Mouse (Mus musculus): ENCODE data around the gene Zbtb1.

Zbtb1 gene

GRCm38 (mm10) chr12:76369206-76369977, 674 bp upstream of the Zbtb1 start, which contains the start of gene Zbtb25:
Gene Zbtb25, minus strand, starts transcription at chr12:76369602.
- peak; percentile 83 for DNase-seq (ENCODE audit: low spot score)

- DNase-seq (ENCODE audit: low spot score), result peak; percentile 88
Observed at GRCm38 (mm10) chr12:76370831-76371571, 935 bp downstream of the Zbtb1 start.

GRCm38 (mm10) chr12:76372046-76372445, 2.0 kb downstream of the Zbtb1 start:
- DNase-seq (ENCODE audit: low spot score), result no peak

- no peak for DNase-seq (ENCODE audit: low spot score)
Observed at GRCm38 (mm10) chr12:76372881-76373818, 3.1 kb downstream of the Zbtb1 start.

GRCm38 (mm10) chr12:76373991-76374390, 3.9 kb downstream of the Zbtb1 start:
- DNase-seq (ENCODE audit: low spot score), result peak; percentile 19

GRCm38 (mm10) chr12:76374911-76375310, 4.8 kb downstream of the Zbtb1 start:
- DNase-seq (ENCODE audit: low spot score), result no peak

- DNase-seq (ENCODE audit: low spot score), result no peak
Observed at GRCm38 (mm10) chr12:76375506-76375905, 5.4 kb downstream of the Zbtb1 start.

- peak; percentile 66 for DNase-seq (ENCODE audit: low spot score)
Observed at GRCm38 (mm10) chr12:76376649-76377048, 6.6 kb downstream of the Zbtb1 start.

GRCm38 (mm10) chr12:76377059-76377458, 7.0 kb downstream of the Zbtb1 start:
- DNase-seq (ENCODE audit: low spot score), result no peak

GRCm38 (mm10) chr12:76377726-76378125, 7.7 kb downstream of the Zbtb1 start:
- no peak for DNase-seq (ENCODE audit: low spot score)

- DNase-seq (ENCODE audit: low spot score), result no peak
Observed at GRCm38 (mm10) chr12:76378556-76378955, 8.5 kb downstream of the Zbtb1 start.

GRCm38 (mm10) chr12:76380151-76380550, 10.1 kb downstream of the Zbtb1 start:
- no peak for DNase-seq (ENCODE audit: low spot score)

- DNase-seq (ENCODE audit: low spot score), result no peak
Observed at GRCm38 (mm10) chr12:76385342-76385741, 15.3 kb downstream of the Zbtb1 start.

GRCm38 (mm10) chr12:76388794-76389193, 18.7 kb downstream of the Zbtb1 start:
- DNase-seq (ENCODE audit: low spot score), result no peak

- DNase-seq (ENCODE audit: low spot score), result no peak
Observed at GRCm38 (mm10) chr12:76391595-76392271, 21.7 kb downstream of the Zbtb1 start.

GRCm38 (mm10) chr12:76392979-76393378, 22.9 kb downstream of the Zbtb1 start:
- no peak for DNase-seq (ENCODE audit: low spot score)

GRCm38 (mm10) chr12:76397281-76397680, 27.2 kb downstream of the Zbtb1 start:
- no peak for DNase-seq (ENCODE audit: low spot score)

- no peak for DNase-seq (ENCODE audit: low spot score)
Observed at GRCm38 (mm10) chr12:76401674-76402073, 31.6 kb downstream of the Zbtb1 start.

- peak; percentile 88 for DNase-seq (ENCODE audit: low spot score)
Observed at GRCm38 (mm10) chr12:76402991-76403885, 33.2 kb downstream of the Zbtb1 start.

- peak; percentile 100 for DNase-seq (ENCODE audit: low spot score)
Observed at GRCm38 (mm10) chr12:76403886-76404537, 33.9 kb downstream of the Zbtb1 start, which contains the start of gene Hspa2. Gene Hspa2, plus strand, starts transcription at chr12:76404176.

All from embryo, embryonic 10 days (tissue).